Mouse (Mus musculus): ENCODE results near the gene Gas7.

DNA sequence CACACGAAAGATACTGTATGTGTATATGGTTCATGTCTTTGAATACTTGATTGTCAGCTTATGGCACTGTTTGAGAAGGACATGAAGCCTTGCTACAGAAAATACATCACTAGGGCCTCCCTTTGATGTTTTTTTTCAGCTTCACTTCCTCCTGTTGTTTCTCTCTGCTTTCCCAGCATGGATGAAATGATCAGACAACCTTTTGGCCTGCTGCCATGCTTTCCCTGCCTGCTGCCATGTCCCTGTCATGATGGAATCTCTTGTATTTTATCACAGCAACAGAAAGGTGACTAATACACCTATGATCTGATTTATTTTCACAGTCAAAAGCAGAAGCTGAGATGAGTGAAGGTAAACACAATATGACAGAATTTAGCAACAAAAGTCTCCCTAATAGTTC lies 278.5 kb downstream of the Gas7 start:
- TF ChIP-seq CTCF (IDR thresholded peaks at IDR 0.05; ENCODE audit: low read depth) (no peak), EP300 (IDR thresholded peaks at IDR 0.05; ENCODE audit: low read depth) (no peak)
